Mouse (Mus musculus) liver, embryonic 14.5 days (tissue): Measurements from ENCODE around the gene Phlda3.

ENCODE experiments used
- CTCF ChIP-seq: IDR thresholded peaks from 2 replicates; pipeline ENCODE4 v1.5.1; 2016; ENCODE audit warnings: antibody characterized with exemption, low read depth, control low read depth
- EP300 ChIP-seq: IDR thresholded peaks from 2 replicates; pipeline ENCODE4 v1.6.1; 2016; ENCODE audit warnings: antibody characterized with exemption, low read depth

- no peak for TF ChIP-seq EP300
- TF ChIP-seq CTCF = no peak
These were observed 6.2 kb upstream of the Phlda3 start for GRCm38 (mm10) chr1:135759685-135760084.
